Mouse (Mus musculus) liver, embryonic 16.5 days (tissue): ENCODE data around the gene Zfp148. TPM values are rescaled to one million over a fixed set of nuclear protein-coding genes. Genes with fewer than 3 reads are reported as not detected.
"Not testable (repeated sequence)": the region's sequence is repeated elsewhere in the genome, so short reads cannot be mapped to it uniquely, and the experiment has no call there.

Source experiments
- ATAC-seq: fragments of 200-750 bp; cut with Nextera tagmentation; 2 replicates; pipeline ENCODE4 v1.8.0; 2017; ENCODE audit warnings: low read depth, mild to moderate bottlenecking, moderate number of reproducible peaks, moderate library complexity
- H3K27ac ChIP-seq: fragments of 300-500 bp; sonication (generic); 2 replicates; pipeline ENCODE4 v1.5.1; 2014; ENCODE audit warnings: mild to moderate bottlenecking, low read length
- H3K27me3 ChIP-seq: fragments of 300-500 bp; sonication (generic); 2 replicates; pipeline ENCODE4 v1.6.1; 2014; ENCODE audit warnings: low read depth, low read length, mixed read lengths; ENCODE audit not compliant: control insufficient read depth, insufficient read depth
- H3K36me3 ChIP-seq: fragments of 300-500 bp; sonication (generic); 2 replicates; pipeline ENCODE4 v1.6.1; 2014; ENCODE audit warnings: mild to moderate bottlenecking; ENCODE audit not compliant: control insufficient read depth, insufficient read depth
- H3K4me1 ChIP-seq: fragments of 300-500 bp; sonication (generic); 2 replicates; pipeline ENCODE4 v1.6.1; 2014; ENCODE audit warnings: low read depth, low read length, mixed read lengths; ENCODE audit not compliant: control insufficient read depth
- H3K4me2 ChIP-seq: fragments of 300-500 bp; sonication (generic); 2 replicates; pipeline ENCODE4 v1.6.1; 2014; ENCODE audit warnings: low read depth, low read length, mixed read lengths
- H3K4me3 ChIP-seq: fragments of 300-500 bp; sonication (generic); 2 replicates; pipeline ENCODE4 v1.5.1; 2014; ENCODE audit warnings: low read depth, mild to moderate bottlenecking, low read length
- H3K9ac ChIP-seq: fragments of 300-500 bp; sonication (generic); 2 replicates; pipeline ENCODE4 v1.6.1; 2014; ENCODE audit warnings: low read depth, low read length
- H3K9me3 ChIP-seq: fragments of 300-500 bp; sonication (generic); replicated peaks from 2 replicates; pipeline ENCODE4 v1.6.1; 2016; ENCODE audit warnings: low read length; ENCODE audit not compliant: control insufficient read depth
- WGBS: fragments of 180-500 bp; shearing (Covaris S2); extraction: QIAGEN DNeasy Blood & Tissue Kit; methylation state at CpG from one replicate; pipeline ENCODE4 v1.1.7; 2014; ENCODE audit not compliant: insufficient replicate concordance; 5-methylcytosine and 5-hydroxymethylcytosine counted together
- polyA plus RNA-seq: library from polyadenylated mRNA; unstranded; fragments of >200 nt; fragmentation: Nextera tagmentation; extraction: Ambion mirVana; gene quantifications from 2 replicates; pipeline ENCODE4 v1.2.1, GENCODE M21; 2015

Zfp148 gene
- 11.4 and 12.5 TPM in 2 replicates for polyA plus RNA-seq

- not testable (repeated sequence) for H3K27me3 ChIP-seq, H3K9me3 ChIP-seq, H3K36me3 ChIP-seq
- peak within 1 kb of the TSS; percentile 74 for H3K27ac ChIP-seq
- H3K9ac ChIP-seq = peak within 1 kb of the TSS; percentile 93
- peak within 1 kb of the TSS; percentile 88 for H3K4me2 ChIP-seq
- peak; percentile 91 for ATAC-seq
- WGBS = 2% methylated on average over 50 of the region's 50 CpGs
- peak within 1 kb of the TSS; percentile 94 for H3K4me3 ChIP-seq
- H3K4me1 ChIP-seq = peaks cover 14% of the 10 kb centered on the region
These were observed at the start of gene Zfp148 for GRCm38 (mm10) chr16:33379944-33380881. Zfp148 (plus strand) TSS chr16:33380836.

- H3K27me3 ChIP-seq = no peaks in the 10 kb centered on the region
- no peak for ATAC-seq
- 64% methylated on average over 14 of the region's 14 CpGs for WGBS
- peaks cover 2% of the 10 kb centered on the region; the same call in 1 of the 2 replicates for H3K4me1 ChIP-seq
- H3K4me3 ChIP-seq = no peak overlapping the region
- no peak overlapping the region for H3K9ac ChIP-seq
- H3K36me3 ChIP-seq = no peaks in the 10 kb centered on the region
- H3K9me3 ChIP-seq = no peaks in the 10 kb centered on the region
- H3K4me2 ChIP-seq = no peak overlapping the region
- no peak overlapping the region for H3K27ac ChIP-seq
These were observed 47.6 kb upstream of the Zfp148 start for GRCm38 (mm10) chr16:33333015-33333414.

- no peak overlapping the region for H3K4me2 ChIP-seq
- WGBS = 17% methylated on average over 8 of the region's 8 CpGs
- peak; percentile 54 for ATAC-seq
These were observed 43.5 kb upstream of the Zfp148 start for GRCm38 (mm10) chr16:33337177-33337576.

GRCm38 (mm10) chr16:33337681-33338080 lies 43.0 kb upstream of the Zfp148 start:
- Histone ChIP-seq H3K36me3 (no peaks in the 10 kb centered on the region), H3K4me2 (no peak overlapping the region), H3K27me3 (no peaks in the 10 kb centered on the region), H3K4me3 (no peak overlapping the region), H3K4me1 (peaks cover 2% of the 10 kb centered on the region; the same call in 1 of the 2 replicates), H3K9ac (no peak overlapping the region), H3K27ac (no peak overlapping the region; the same call in 1 of the 2 replicates), H3K9me3 (no peaks in the 10 kb centered on the region)
- ATAC-seq = no peak
- WGBS = 57% methylated on average over 10 of the region's 10 CpGs

More at GRCm38 (mm10) chr16:33337177-33337576, 43.5 kb upstream of the Zfp148 start:
- no peaks in the 10 kb centered on the region for H3K36me3 ChIP-seq
- H3K4me3 ChIP-seq = no peak overlapping the region
- H3K27me3 ChIP-seq = no peaks in the 10 kb centered on the region
- H3K9ac ChIP-seq = no peak overlapping the region
- H3K27ac ChIP-seq = no peak overlapping the region
- no peaks in the 10 kb centered on the region for H3K9me3 ChIP-seq
- H3K4me1 ChIP-seq = peaks cover 2% of the 10 kb centered on the region; the same call in 1 of the 2 replicates

- Histone ChIP-seq H3K4me2 (no peak overlapping the region), H3K27ac (peak overlapping the region; percentile 46), H3K36me3 (no peaks in the 10 kb centered on the region), H3K9me3 (no peaks in the 10 kb centered on the region), H3K4me1 (peaks cover 2% of the 10 kb centered on the region; the same call in 1 of the 2 replicates), H3K9ac (no peak overlapping the region), H3K4me3 (no peak overlapping the region), H3K27me3 (no peaks in the 10 kb centered on the region)
- 36% methylated on average over 4 of the region's 4 CpGs for WGBS
- peak; percentile 69 for ATAC-seq
These were observed 42.1 kb upstream of the Zfp148 start for GRCm38 (mm10) chr16:33338492-33338891.

- 0 out of 2 replicates have a peak overlapping the region, but pooled peaks have one; percentile 8 for H3K27ac ChIP-seq
These were observed 41.2 kb upstream of the Zfp148 start for GRCm38 (mm10) chr16:33339476-33339875.

GRCm38 (mm10) chr16:33342356-33342755 lies 38.3 kb upstream of the Zfp148 start:
- no peak for ATAC-seq
- no peak overlapping the region for H3K4me3 ChIP-seq
- H3K9ac ChIP-seq = no peak overlapping the region
- no peak overlapping the region for H3K27ac ChIP-seq
- peaks cover 2% of the 10 kb centered on the region; the same call in 1 of the 2 replicates for H3K4me1 ChIP-seq
- no peak overlapping the region for H3K4me2 ChIP-seq
- no peaks in the 10 kb centered on the region for H3K27me3 ChIP-seq
- H3K36me3 ChIP-seq = no peaks in the 10 kb centered on the region
- WGBS = 52% methylated on average over 1 of the region's 1 CpGs
- no peaks in the 10 kb centered on the region for H3K9me3 ChIP-seq

More at GRCm38 (mm10) chr16:33339476-33339875, 41.2 kb upstream of the Zfp148 start:
- Histone ChIP-seq H3K27me3 (no peaks in the 10 kb centered on the region), H3K36me3 (no peaks in the 10 kb centered on the region), H3K4me3 (no peak overlapping the region), H3K9me3 (no peaks in the 10 kb centered on the region), H3K9ac (no peak overlapping the region), H3K4me2 (no peak overlapping the region), H3K4me1 (peaks cover 2% of the 10 kb centered on the region; the same call in 1 of the 2 replicates)
- 38% methylated on average over 2 of the region's 2 CpGs for WGBS
- no peak for ATAC-seq

GRCm38 (mm10) chr16:33343106-33343505 lies 37.5 kb upstream of the Zfp148 start:
- no peaks in the 10 kb centered on the region for H3K27me3 ChIP-seq
- H3K9me3 ChIP-seq = no peaks in the 10 kb centered on the region
- no peak overlapping the region for H3K4me2 ChIP-seq
- no peak overlapping the region for H3K27ac ChIP-seq
- ATAC-seq = no peak
- H3K9ac ChIP-seq = no peak overlapping the region
- WGBS = 79% methylated on average over 5 of the region's 5 CpGs
- no peak overlapping the region for H3K4me3 ChIP-seq
- H3K4me1 ChIP-seq = no peaks in the 10 kb centered on the region; the same call in 1 of the 2 replicates
- no peaks in the 10 kb centered on the region for H3K36me3 ChIP-seq

- Histone ChIP-seq H3K4me1 (no peaks in the 10 kb centered on the region), H3K9ac (no peak overlapping the region), H3K9me3 (no peaks in the 10 kb centered on the region), H3K27ac (no peak overlapping the region), H3K4me2 (no peak overlapping the region), H3K36me3 (no peaks in the 10 kb centered on the region), H3K27me3 (no peaks in the 10 kb centered on the region), H3K4me3 (no peak overlapping the region)
- ATAC-seq = no peak
- WGBS = 25% methylated on average over 7 of the region's 7 CpGs
These were observed 37.0 kb upstream of the Zfp148 start for GRCm38 (mm10) chr16:33343601-33344000.
